Mouse (Mus musculus) cortical plate, adult 2 months (tissue): ENCODE measurements around the gene Sidt2. TPM values are rescaled to one million over a fixed set of nuclear protein-coding genes. Genes with fewer than 3 reads are reported as not detected.

Experiments
- H3K27ac ChIP-seq: fragments of 200-500 bp; 2 replicates; pipeline ENCODE4 v1.5.1; 2012; ENCODE audit warnings: low read length, control low read depth, inconsistent platforms; ENCODE audit not compliant: insufficient read depth
- H3K4me1 ChIP-seq: fragments of 200-500 bp; 2 replicates; pipeline ENCODE4 v1.6.1; 2011; ENCODE audit warnings: low read length; ENCODE audit not compliant: control insufficient read depth, insufficient read depth
- H3K4me3 ChIP-seq: fragments of 200-500 bp; 2 replicates; pipeline ENCODE4 v1.5.1; 2011; ENCODE audit warnings: mild to moderate bottlenecking, low read length, control low read depth; ENCODE audit not compliant: insufficient read depth
- CTCF ChIP-seq: fragments of 200-500 bp; IDR thresholded peaks from 2 replicates; pipeline ENCODE4 v1.5.1; 2011; ENCODE audit warnings: mild to moderate bottlenecking, control low read depth, low read length; ENCODE audit not compliant: insufficient read depth; ENCODE audit errors: extremely low read depth
- POLR2A ChIP-seq: fragments of 200-500 bp; IDR thresholded peaks from 2 replicates; pipeline ENCODE4 v1.6.1; 2011; ENCODE audit warnings: mild to moderate bottlenecking, low read length, control low read depth; ENCODE audit not compliant: insufficient read depth; ENCODE audit errors: extremely low read depth
- polyA plus RNA-seq: library from polyadenylated mRNA; depleted of rRNA; stranded (reverse); fragments of >200 nt; gene quantifications from 2 replicates; pipeline ENCODE4 v1.2.3, GENCODE M21; 2012

Gene Sidt2
- polyA plus RNA-seq, 1 experiment, result 117 TPM

GRCm38 (mm10) chr9:45952890-45953289 lies 2.2 kb downstream of the Sidt2 start:
- H3K4me3 ChIP-seq, result peak overlapping the region; percentile 70; the same call in 1 of the 2 replicates
- TF ChIP-seq CTCF (no peak), POLR2A (no peak)
- peaks cover 6% of the 10 kb centered on the region for H3K4me1 ChIP-seq
- H3K27ac ChIP-seq, result no peak overlapping the region

- H3K4me1 ChIP-seq, result peaks cover 6% of the 10 kb centered on the region
- TF ChIP-seq CTCF (no peak), POLR2A (no peak)
- H3K27ac ChIP-seq, result no peak overlapping the region
- no peak overlapping the region for H3K4me3 ChIP-seq
These were observed 3.0 kb downstream of the Sidt2 start for GRCm38 (mm10) chr9:45952057-45952456.

GRCm38 (mm10) chr9:45946872-45947183 lies 8.2 kb downstream of the Sidt2 start:
- TF ChIP-seq POLR2A, result no peak
- TF ChIP-seq CTCF, result no peak
- H3K4me3 ChIP-seq, result no peak overlapping the region
- no peaks in the 10 kb centered on the region for H3K4me1 ChIP-seq
- H3K27ac ChIP-seq, result no peak overlapping the region

- TF ChIP-seq CTCF, result no peak
- TF ChIP-seq POLR2A, result no peak
- H3K27ac ChIP-seq, result no peak overlapping the region
- H3K4me1 ChIP-seq, result no peaks in the 10 kb centered on the region
These were observed 8.7 kb downstream of the Sidt2 start for GRCm38 (mm10) chr9:45946182-45946871.

GRCm38 (mm10) chr9:45945721-45946120 lies 9.3 kb downstream of the Sidt2 start:
- Histone ChIP-seq H3K27ac (no peak overlapping the region), H3K4me1 (no peaks in the 10 kb centered on the region), H3K4me3 (no peak overlapping the region)
- TF ChIP-seq POLR2A (no peak), CTCF (no peak)

More at GRCm38 (mm10) chr9:45946182-45946871, 8.7 kb downstream of the Sidt2 start:
- no peak overlapping the region for H3K4me3 ChIP-seq

- Histone ChIP-seq H3K4me3 (no peak overlapping the region), H3K27ac (no peak overlapping the region), H3K4me1 (no peaks in the 10 kb centered on the region)
- no peak for TF ChIP-seq CTCF
- TF ChIP-seq POLR2A, result no peak
These were observed 10.3 kb downstream of the Sidt2 start for GRCm38 (mm10) chr9:45944506-45945400.

GRCm38 (mm10) chr9:45943628-45944505 lies 11.2 kb downstream of the Sidt2 start:
- Histone ChIP-seq H3K4me1 (no peaks in the 10 kb centered on the region), H3K27ac (no peak overlapping the region), H3K4me3 (no peak overlapping the region)
- no peak for TF ChIP-seq POLR2A
- no peak for TF ChIP-seq CTCF

- Histone ChIP-seq H3K27ac (no peak overlapping the region), H3K4me1 (no peaks in the 10 kb centered on the region), H3K4me3 (no peak overlapping the region)
- TF ChIP-seq POLR2A (no peak), CTCF (no peak)
These were observed 12.1 kb downstream of the Sidt2 start for GRCm38 (mm10) chr9:45942916-45943315.

- Histone ChIP-seq H3K4me3 (no peak overlapping the region), H3K27ac (no peak overlapping the region), H3K4me1 (no peaks in the 10 kb centered on the region)
- TF ChIP-seq POLR2A (no peak), CTCF (no peak)
These were observed 12.6 kb downstream of the Sidt2 start for GRCm38 (mm10) chr9:45942464-45942863.
